Comparison of ENCODE assay signal across 8 mouse cellular contexts in the genomic region with DNA sequence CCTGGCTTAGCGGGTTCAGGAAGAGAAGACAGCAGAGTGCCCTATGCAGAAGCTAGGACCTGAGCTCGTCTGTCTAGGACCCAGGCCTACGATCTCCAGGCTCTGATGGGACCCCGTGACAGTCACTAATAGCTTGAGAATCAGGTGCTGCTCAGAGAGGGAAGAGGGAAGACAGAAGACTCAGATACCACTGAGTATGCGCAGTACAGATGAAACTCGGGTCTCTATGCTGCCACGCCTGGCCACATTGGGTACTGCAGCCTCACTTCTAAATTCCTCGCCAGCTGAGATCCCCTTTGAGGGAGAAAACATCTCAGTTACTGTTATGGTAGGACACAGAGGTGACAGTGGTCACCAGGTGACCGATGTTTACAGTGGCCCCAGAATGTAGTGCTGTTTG. TPM values are rescaled to one million over a fixed set of nuclear protein-coding genes. Genes with fewer than 3 reads are reported as not detected.
DNase-seq lines count a peak whose midpoint lies in the region; ATAC-seq and TF ChIP-seq lines count a peak whose summit lies in the region.

No protein-coding gene starts in this region.

- 0 out of 2 replicates have a peak, but pooled peaks cover 5% of the 10 kb centered on the region for H3K27me3 ChIP-seq in E14TG2a.4 (ENCODE audit: insufficient read depth, low read length)
- H3K27me3 ChIP-seq in liver, embryonic 13.5 days: no peaks in the 10 kb centered on the region

- peak; percentile 4; the same call in 1 of the 2 replicates for ATAC-seq in frontal cortex, adult (ENCODE audit: low TSS enrichment)
- ATAC-seq in liver, embryonic 13.5 days (ENCODE audit: low read depth): no peak

- no peak overlapping the region for H3K4me2 ChIP-seq in liver, embryonic 13.5 days

- peaks cover 17% of the 10 kb centered on the region for H3K4me1 ChIP-seq in E14TG2a.4 (replicated peaks; ENCODE audit: low read depth, low read length)
- no peaks in the 10 kb centered on the region for H3K4me1 ChIP-seq in liver, embryonic 13.5 days (replicated peaks)

- 25% methylated on average over 9 of the region's 9 CpGs for WGBS in liver, embryonic 13.5 days (ENCODE audit: insufficient replicate concordance)

- no peaks in the 10 kb centered on the region for H3K36me3 ChIP-seq in E14TG2a.4 (ENCODE audit: insufficient read depth, low read length)
- H3K36me3 ChIP-seq in liver, embryonic 13.5 days: no peaks in the 10 kb centered on the region

- DNase-seq in 3T3-L1 (ENCODE audit: low read depth, low spot score): peak; percentile 55
- peak; percentile 48 for DNase-seq in cerebellum, adult 8-10 months
- DNase-seq in kidney, adult 18-20 months: peak; percentile 69
- DNase-seq in liver, embryonic 13.5 days: peak; percentile 29
- peak; percentile 79 for DNase-seq in neural tube, embryonic 10.5 days (ENCODE audit: extremely low spot score, low spot score)
- peak; percentile 54 for DNase-seq in thymus, postnatal 25 days

- peak; percentile 89 for TF ChIP-seq CTCF in E14TG2a.4 (conservative IDR thresholded peaks at IDR 0.05; ENCODE audit: low read length)

- H3K9me3 ChIP-seq in E14TG2a.4 (ENCODE audit: low read length): no peaks in the 10 kb centered on the region
- no peaks in the 10 kb centered on the region for H3K9me3 ChIP-seq in liver, embryonic 13.5 days (replicated peaks)

- no peak overlapping the region for H3K27ac ChIP-seq in liver, embryonic 13.5 days

- no peak overlapping the region for H3K9ac ChIP-seq in liver, embryonic 13.5 days

- H3K4me3 ChIP-seq in E14TG2a.4 (replicated peaks; ENCODE audit: low read length): no peak overlapping the region
- no peak overlapping the region for H3K4me3 ChIP-seq in liver, embryonic 13.5 days (replicated peaks)

RNA-seq across cellular contexts. Expression of a gene that starts 22.8 kb away (rescaled TPM):
- 0.05 and 0.09 TPM in 2 replicates for polyA plus RNA-seq in liver, embryonic 13.5 days (2015; fragmentation: Nextera tagmentation; extraction: Ambion mirVana)

Comparison
In these comparisons a context has a peak if more than half of its experiments do, and no peak if none do; other contexts are left out.
1. DNase-seq: peak in every context shown above with its lines; median percentile 79 in neural tube, embryonic 10.5 days; 69 in kidney, adult 18-20 months; 55 in 3T3-L1; 54 in thymus, postnatal 25 days; 48 in cerebellum, adult 8-10 months; 29 in liver, embryonic 13.5 days.